Mouse (Mus musculus) stomach, postnatal 0 days (tissue): ENCODE measurements around the gene Chchd6. TPM values are rescaled to one million over a fixed set of nuclear protein-coding genes. Genes with fewer than 3 reads are reported as not detected.
A peak's percentile ranks its signal among the peaks of the same experiment; 100 is the strongest.

Experiments
- ATAC-seq: fragments of 200-750 bp; cut with Nextera tagmentation; 2 replicates; pipeline ENCODE4 v1.8.0; 2017; ENCODE audit not compliant: low FRiP score, low TSS enrichment
- DNase-seq: peaks from one replicate; pipeline ENCODE4 v3.0.0-alpha.2; 2016; ENCODE audit warnings: low spot score
- H3K27ac ChIP-seq: fragments of 300-500 bp; sonication (generic); replicated peaks from 2 replicates; pipeline ENCODE4 v1.5.1; 2014; ENCODE audit warnings: mild to moderate bottlenecking, control low read depth
- H3K27me3 ChIP-seq: fragments of 300-500 bp; sonication (generic); 2 replicates; pipeline ENCODE4 v1.6.1; 2014; ENCODE audit warnings: low read length; ENCODE audit not compliant: control insufficient read depth, insufficient read depth
- H3K36me3 ChIP-seq: fragments of 300-500 bp; sonication (generic); 2 replicates; pipeline ENCODE4 v1.6.1; 2014; ENCODE audit warnings: low read length, mixed read lengths; ENCODE audit not compliant: control insufficient read depth, insufficient read depth
- H3K4me1 ChIP-seq: fragments of 300-500 bp; sonication (generic); replicated peaks from 2 replicates; pipeline ENCODE4 v1.6.1; 2014; ENCODE audit warnings: antibody characterized with exemption; ENCODE audit not compliant: control insufficient read depth, insufficient read depth
- H3K4me2 ChIP-seq: fragments of 300-500 bp; sonication (generic); replicated peaks from 2 replicates; pipeline ENCODE4 v1.6.1; 2014; ENCODE audit warnings: low read depth, mild to moderate bottlenecking, control low read depth, moderate library complexity
- H3K4me3 ChIP-seq: fragments of 300-500 bp; sonication (generic); 2 replicates; pipeline ENCODE4 v1.5.1; 2014; ENCODE audit warnings: low read depth, low read length, control low read depth
- H3K9ac ChIP-seq: fragments of 300-500 bp; sonication (generic); 2 replicates; pipeline ENCODE4 v1.6.1; 2014; ENCODE audit warnings: mild to moderate bottlenecking, low read length, control low read depth, mixed read lengths
- H3K9me3 ChIP-seq: fragments of 300-500 bp; sonication (generic); 2 replicates; pipeline ENCODE4 v1.6.1; 2016; ENCODE audit warnings: low read length; ENCODE audit not compliant: control insufficient read depth
- CTCF ChIP-seq: IDR thresholded peaks from 2 replicates; pipeline ENCODE4 v1.5.1; 2016; ENCODE audit warnings: antibody characterized with exemption, low read depth, mild to moderate bottlenecking, moderate library complexity
- EP300 ChIP-seq: optimal IDR thresholded peaks from 2 replicates; pipeline ENCODE3; 2016; ENCODE audit warnings: antibody characterized with exemption
- WGBS: fragments of 180-500 bp; shearing (Covaris S2); extraction: QIAGEN DNeasy Blood & Tissue Kit; methylation state at CpG from one replicate; pipeline ENCODE4 v1.1.7; 2014; 5-methylcytosine and 5-hydroxymethylcytosine counted together
- polyA plus RNA-seq: library from polyadenylated mRNA; unstranded; fragments of >200 nt; fragmentation: Nextera tagmentation; extraction: Ambion mirVana; gene quantifications from 2 replicates; pipeline ENCODE4 v1.2.1, GENCODE M21; 2015

The Chchd6 gene
- polyA plus RNA-seq, 1 experiment from 2014 or later: 22.7 TPM

DNA sequence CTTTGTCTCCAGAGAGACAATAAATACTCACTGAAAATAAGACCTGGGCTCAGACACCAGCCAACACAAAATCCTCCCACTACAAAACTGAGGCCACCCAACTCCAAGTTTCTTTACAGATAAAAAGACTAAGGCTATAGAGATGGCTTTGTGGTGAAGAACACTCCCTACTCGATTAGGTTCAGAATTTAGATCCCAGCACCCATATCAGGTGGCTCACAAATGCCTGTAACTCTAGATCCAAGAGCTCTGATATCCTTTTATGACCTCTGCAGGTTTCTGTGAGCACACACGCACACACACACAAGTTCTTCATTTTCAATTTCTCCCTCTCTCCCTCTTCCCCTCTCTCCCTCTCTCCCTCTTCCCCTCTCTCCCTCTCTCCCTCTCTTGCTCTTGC is 34.6 kb downstream of the Chchd6 start:
- no peaks in the 10 kb centered on the region for H3K36me3 ChIP-seq
- H3K4me3 ChIP-seq: no peak overlapping the region
- H3K9ac ChIP-seq: no peak overlapping the region
- no peak for ATAC-seq
- WGBS: 67% methylated on average over 2 of the region's 2 CpGs
- H3K4me1 ChIP-seq: no peaks in the 10 kb centered on the region
- H3K4me2 ChIP-seq: no peak overlapping the region
- no peak for DNase-seq
- no peaks in the 10 kb centered on the region for H3K9me3 ChIP-seq
- no peak for TF ChIP-seq CTCF
- TF ChIP-seq EP300: no peak
- H3K27me3 ChIP-seq: no peaks in the 10 kb centered on the region
- no peak overlapping the region for H3K27ac ChIP-seq

DNA sequence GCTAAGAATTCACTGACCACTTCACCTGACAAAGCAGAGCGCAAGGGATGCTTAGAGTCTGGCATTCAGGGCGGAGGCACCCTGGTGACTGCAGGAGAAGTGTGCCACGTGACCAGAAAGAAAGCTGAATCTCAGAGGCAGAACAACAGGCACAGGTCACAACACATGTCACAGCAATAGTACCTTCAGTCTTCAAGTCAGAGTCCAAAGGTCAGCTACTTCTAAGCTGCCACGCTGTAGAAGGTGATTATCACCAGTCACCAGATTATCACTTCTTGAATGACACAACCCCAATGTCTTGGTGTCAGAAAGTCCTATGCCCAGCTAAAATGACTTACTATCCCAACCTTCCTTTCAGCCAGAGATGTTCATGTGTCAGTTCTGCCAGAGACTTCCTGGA is 37.8 kb downstream of the Chchd6 start:
- Histone ChIP-seq H3K9ac (no peak overlapping the region), H3K4me2 (no peak overlapping the region), H3K9me3 (no peaks in the 10 kb centered on the region), H3K27ac (no peak overlapping the region), H3K4me3 (no peak overlapping the region), H3K27me3 (no peaks in the 10 kb centered on the region), H3K36me3 (no peaks in the 10 kb centered on the region), H3K4me1 (no peaks in the 10 kb centered on the region)
- no peak for ATAC-seq
- 80% methylated on average over 4 of the region's 4 CpGs for WGBS
- no peak for TF ChIP-seq EP300
- DNase-seq: no peak

DNA sequence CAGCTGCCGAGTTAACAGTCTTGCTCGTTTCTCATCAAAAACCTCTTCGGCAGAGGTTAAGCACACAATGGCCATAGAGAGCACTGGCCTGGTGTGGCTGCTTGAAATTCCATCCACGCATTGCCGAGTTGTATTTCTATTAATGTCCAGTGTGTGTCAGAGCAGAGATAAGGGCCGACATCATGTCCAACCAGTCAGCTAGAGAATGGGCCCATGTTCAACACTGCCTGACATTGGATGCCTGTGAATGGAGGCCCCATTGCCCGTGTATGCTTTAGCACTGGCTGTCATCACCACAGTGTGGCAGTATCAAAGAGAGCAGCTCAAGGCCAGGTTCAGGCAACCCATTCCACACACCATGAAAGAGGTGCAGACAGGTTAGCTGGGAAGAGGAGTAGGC is 38.9 kb downstream of the Chchd6 start:
- DNase-seq (no peak), ATAC-seq (no peak)
- no peaks in the 10 kb centered on the region for H3K36me3 ChIP-seq
- no peak overlapping the region for H3K27ac ChIP-seq
- no peak for TF ChIP-seq EP300
- TF ChIP-seq CTCF: 0 out of 2 replicates have a peak, but pooled peaks have one; percentile 36
- H3K4me2 ChIP-seq: no peak overlapping the region
- H3K4me3 ChIP-seq: no peak overlapping the region
- H3K27me3 ChIP-seq: no peaks in the 10 kb centered on the region
- 44% methylated on average over 7 of the region's 7 CpGs for WGBS
- no peaks in the 10 kb centered on the region for H3K9me3 ChIP-seq
- H3K9ac ChIP-seq: no peak overlapping the region
- no peaks in the 10 kb centered on the region for H3K4me1 ChIP-seq

DNA sequence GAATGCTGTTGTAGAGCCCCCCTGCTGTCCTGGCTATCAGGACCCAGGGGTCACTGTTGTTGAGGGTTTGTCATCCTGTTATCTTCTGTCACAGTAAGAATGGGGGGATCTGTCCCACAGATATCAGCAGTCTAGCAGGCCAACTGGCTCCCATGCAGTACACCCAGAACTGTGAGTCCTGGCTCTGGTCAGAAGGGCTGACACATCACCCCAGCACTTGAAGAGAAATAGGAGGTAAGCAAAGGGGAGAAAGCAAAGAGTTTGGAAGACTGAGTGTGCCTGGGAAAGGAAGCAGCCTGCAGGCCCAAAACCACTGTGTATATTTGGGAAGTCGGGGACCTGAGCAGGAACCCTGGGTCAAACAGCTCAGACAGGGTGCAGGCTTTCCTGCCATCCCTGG is 39.5 kb downstream of the Chchd6 start:
- ATAC-seq (no peak), DNase-seq (no peak)
- no peak for TF ChIP-seq CTCF
- TF ChIP-seq EP300: no peak
- H3K27ac ChIP-seq: no peak overlapping the region
- H3K4me2 ChIP-seq: no peak overlapping the region
- WGBS: 86% methylated on average over 1 of the region's 1 CpGs
- no peak overlapping the region for H3K9ac ChIP-seq
- no peaks in the 10 kb centered on the region for H3K36me3 ChIP-seq
- no peak overlapping the region for H3K4me3 ChIP-seq
- H3K4me1 ChIP-seq: no peaks in the 10 kb centered on the region
- no peaks in the 10 kb centered on the region for H3K27me3 ChIP-seq
- no peaks in the 10 kb centered on the region for H3K9me3 ChIP-seq

DNA sequence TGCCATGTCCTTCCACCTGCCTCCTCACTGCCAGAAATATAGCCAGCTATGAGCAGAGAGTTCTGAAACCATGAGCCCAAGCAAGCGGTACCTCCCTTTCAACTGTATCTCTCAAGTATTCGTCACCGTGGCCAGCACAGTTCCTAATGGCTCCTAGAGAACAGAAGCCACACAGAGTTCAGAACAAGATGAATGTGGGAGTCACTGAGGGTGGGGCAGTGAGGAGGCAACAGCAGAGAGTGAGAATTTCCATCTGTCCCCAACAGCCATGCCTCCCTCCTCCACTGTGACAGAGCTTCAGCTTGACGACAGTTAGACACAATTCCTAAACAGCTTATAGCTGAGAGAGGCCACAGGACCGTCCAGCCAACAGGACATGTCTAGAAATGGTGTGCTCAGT is 41.4 kb downstream of the Chchd6 start:
- no peak overlapping the region for H3K4me2 ChIP-seq
- TF ChIP-seq CTCF (no peak), EP300 (no peak)
- H3K4me1 ChIP-seq: no peaks in the 10 kb centered on the region
- no peak overlapping the region for H3K4me3 ChIP-seq
- ATAC-seq: no peak
- H3K9ac ChIP-seq: no peak overlapping the region
- H3K9me3 ChIP-seq: no peaks in the 10 kb centered on the region
- WGBS: 56% methylated on average over 5 of the region's 5 CpGs
- no peaks in the 10 kb centered on the region for H3K36me3 ChIP-seq
- no peak overlapping the region for H3K27ac ChIP-seq
- DNase-seq: peak; percentile 9
- no peaks in the 10 kb centered on the region for H3K27me3 ChIP-seq

DNA sequence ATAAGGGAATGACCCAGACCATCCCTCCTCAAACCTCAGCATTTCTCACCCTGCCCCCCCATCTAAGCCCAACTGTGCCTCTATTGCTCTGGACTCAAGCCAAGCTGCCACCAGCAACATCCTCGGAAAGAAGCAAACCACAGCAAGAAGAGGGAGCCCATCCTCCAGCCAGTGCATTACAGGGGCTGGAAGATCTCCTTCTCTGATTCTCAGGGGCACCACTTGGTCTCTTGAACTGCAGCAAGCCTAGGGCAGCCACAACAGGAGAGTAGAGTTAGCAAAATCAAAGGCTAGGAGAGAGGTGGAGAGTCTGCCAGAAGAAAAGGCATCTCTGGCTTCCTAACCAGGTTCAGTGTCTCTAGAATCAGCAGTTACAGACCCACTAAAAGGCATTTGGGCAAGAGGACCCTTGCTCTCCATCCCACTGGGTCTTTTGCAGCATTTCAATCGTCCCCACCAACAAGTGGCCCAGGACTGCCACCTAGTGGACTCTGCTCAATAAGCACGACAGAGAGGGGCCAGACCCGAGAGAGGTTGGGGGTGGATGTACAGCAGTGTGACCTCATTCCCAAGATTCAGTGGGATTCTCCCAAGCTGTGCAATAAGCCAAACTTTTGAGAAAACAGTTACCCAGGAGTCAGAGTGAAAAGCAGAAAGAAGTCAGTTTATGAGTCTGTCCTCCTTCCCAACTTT is 42.3 kb downstream of the Chchd6 start:
- peak; percentile 97 for TF ChIP-seq CTCF
- no peak for TF ChIP-seq EP300
- Histone ChIP-seq H3K27ac (no peak overlapping the region), H3K9me3 (no peaks in the 10 kb centered on the region), H3K27me3 (no peaks in the 10 kb centered on the region), H3K4me1 (no peaks in the 10 kb centered on the region), H3K4me2 (no peak overlapping the region), H3K4me3 (no peak overlapping the region), H3K9ac (no peak overlapping the region), H3K36me3 (no peaks in the 10 kb centered on the region)
- ATAC-seq: peak; percentile 72
- 4% methylated on average over 4 of the region's 4 CpGs for whole genome bisulfite sequencing
- DNase-seq: peak; percentile 76
